Mouse (Mus musculus): ENCODE results near the gene Trpm8.

DNA sequence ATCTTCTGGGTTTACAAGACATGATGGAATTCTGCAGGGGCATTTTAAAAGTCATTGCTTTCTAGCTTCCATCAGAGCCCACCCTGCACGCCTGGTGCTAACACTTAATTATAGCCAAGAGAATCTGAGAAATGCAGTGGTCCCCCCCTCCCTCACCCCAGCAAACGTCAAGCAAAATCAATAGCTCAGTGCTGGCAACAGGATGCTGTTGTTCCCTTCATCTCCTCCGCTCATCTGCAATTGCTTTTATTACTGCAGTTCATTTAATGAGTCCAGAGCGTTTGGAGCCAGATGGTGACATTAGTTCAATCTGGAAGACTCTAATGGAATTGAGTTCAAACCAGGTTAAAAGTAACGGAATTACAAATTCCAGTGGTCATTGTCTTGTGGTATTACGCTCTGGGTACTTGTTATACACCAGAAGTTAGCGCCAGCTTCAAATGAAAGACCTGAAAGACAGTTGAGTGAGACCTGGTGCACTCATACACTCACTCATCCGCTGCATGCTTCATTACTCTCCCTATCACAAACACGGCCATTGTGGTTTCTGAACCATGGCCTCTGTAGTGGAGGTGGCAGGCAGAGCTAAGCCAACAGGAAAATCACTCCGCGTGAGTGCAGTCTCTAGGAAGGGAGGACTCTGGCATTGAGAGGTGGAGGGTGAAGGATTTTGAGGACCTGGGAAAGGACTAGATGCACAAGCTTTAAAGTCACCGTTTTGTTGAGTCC, 128.8 kb downstream of the Trpm8 start:
- no peak for TF ChIP-seq CTCF (conservative IDR thresholded peaks at IDR 0.05; ENCODE audit: low read length)
- TF ChIP-seq NANOG (IDR thresholded peaks at IDR 0.05; ENCODE audit: borderline replicate concordance, low read length): no peak

All from E14TG2a.4 (cell line).